Mouse (Mus musculus) liver, embryonic 12.5 days (tissue): ENCODE data around the gene Irgc1. TPM values are rescaled to one million over a fixed set of nuclear protein-coding genes. Genes with fewer than 3 reads are reported as not detected.

Experiments used
- ATAC-seq: fragments of 200-750 bp; cut with Nextera tagmentation; 2 replicates; pipeline ENCODE4 v1.8.0; 2017; ENCODE audit warnings: moderate number of reproducible peaks, mild to moderate bottlenecking, moderate library complexity
- H3K27ac ChIP-seq: fragments of 300-500 bp; sonication (generic); 2 replicates; pipeline ENCODE4 v1.5.1; 2016; ENCODE audit warnings: mild to moderate bottlenecking
- H3K27me3 ChIP-seq: fragments of 300-500 bp; sonication (generic); replicated peaks from 2 replicates; pipeline ENCODE4 v1.6.1; 2016; ENCODE audit warnings: mild to moderate bottlenecking, moderate library complexity
- H3K36me3 ChIP-seq: fragments of 300-500 bp; sonication (generic); 2 replicates; pipeline ENCODE4 v1.6.1; 2016; ENCODE audit warnings: mild to moderate bottlenecking, moderate library complexity
- H3K4me1 ChIP-seq: fragments of 300-500 bp; sonication (generic); 2 replicates; pipeline ENCODE4 v1.6.1; 2016
- H3K4me2 ChIP-seq: fragments of 300-500 bp; sonication (generic); 2 replicates; pipeline ENCODE4 v1.6.1; 2016; ENCODE audit warnings: mild to moderate bottlenecking, moderate library complexity
- H3K4me3 ChIP-seq: fragments of 300-500 bp; sonication (generic); 2 replicates; pipeline ENCODE4 v1.5.1; 2016; ENCODE audit warnings: mild to moderate bottlenecking, moderate library complexity
- H3K9ac ChIP-seq: fragments of 300-500 bp; sonication (generic); 2 replicates; pipeline ENCODE4 v1.6.1; 2016; ENCODE audit warnings: mild to moderate bottlenecking, moderate library complexity
- H3K9me3 ChIP-seq: fragments of 300-500 bp; sonication (generic); replicated peaks from 2 replicates; pipeline ENCODE4 v1.6.1; 2016; ENCODE audit warnings: mild to moderate bottlenecking, moderate library complexity
- WGBS: fragments of 180-500 bp; shearing (Covaris S2); methylation state at CpG from one replicate; pipeline ENCODE4 v1.1.7; 2016; ENCODE audit not compliant: insufficient replicate concordance; 5-methylcytosine and 5-hydroxymethylcytosine counted together
- polyA plus RNA-seq: library from polyadenylated mRNA; unstranded; fragments of >200 nt; fragmentation: Nextera tagmentation; extraction: Ambion mirVana; gene quantifications from 2 replicates; pipeline ENCODE4 v1.2.1, GENCODE M21; 2016

Irgc1 gene
- polyA plus RNA-seq, 1 experiment from 2014 or later, result not detected

DNA sequence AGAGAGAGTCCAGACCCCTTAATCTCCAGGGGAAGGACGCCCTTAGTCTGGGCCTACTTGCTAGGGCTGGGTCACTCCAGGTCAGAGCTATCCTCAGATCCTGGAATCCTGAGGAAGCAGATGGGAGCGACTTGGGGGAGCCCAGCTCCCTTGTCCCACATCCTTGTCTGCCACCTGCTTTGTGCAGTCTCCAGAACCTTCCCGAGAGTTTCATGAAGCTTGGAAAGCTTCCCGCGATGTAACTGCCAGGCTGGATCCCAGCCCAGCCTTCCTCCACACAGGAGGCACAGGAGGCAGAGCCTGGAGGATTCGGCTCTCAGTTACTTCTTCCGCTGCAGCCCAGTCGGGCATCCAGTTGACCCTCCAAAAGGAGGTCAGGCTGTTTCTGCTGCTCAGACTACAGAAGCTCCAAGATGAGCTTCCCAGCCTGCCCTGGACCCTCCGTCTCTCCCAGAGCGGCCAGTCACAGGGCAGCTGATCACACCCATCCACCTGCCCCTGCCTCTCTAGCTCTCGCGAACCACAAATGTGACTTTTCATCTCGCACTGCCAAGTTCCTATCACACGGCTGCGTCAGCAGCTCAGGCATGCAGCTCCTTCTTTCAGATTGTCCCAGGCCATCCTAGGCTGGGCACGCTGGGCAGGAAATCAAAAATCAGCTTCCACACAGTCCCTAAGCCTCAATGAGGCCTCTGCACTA is 22.5 kb downstream of the Irgc1 start:
- 70% methylated on average over 16 of the region's 16 CpGs for WGBS
- ATAC-seq, result no peak
- no peak overlapping the region for H3K27ac ChIP-seq

DNA sequence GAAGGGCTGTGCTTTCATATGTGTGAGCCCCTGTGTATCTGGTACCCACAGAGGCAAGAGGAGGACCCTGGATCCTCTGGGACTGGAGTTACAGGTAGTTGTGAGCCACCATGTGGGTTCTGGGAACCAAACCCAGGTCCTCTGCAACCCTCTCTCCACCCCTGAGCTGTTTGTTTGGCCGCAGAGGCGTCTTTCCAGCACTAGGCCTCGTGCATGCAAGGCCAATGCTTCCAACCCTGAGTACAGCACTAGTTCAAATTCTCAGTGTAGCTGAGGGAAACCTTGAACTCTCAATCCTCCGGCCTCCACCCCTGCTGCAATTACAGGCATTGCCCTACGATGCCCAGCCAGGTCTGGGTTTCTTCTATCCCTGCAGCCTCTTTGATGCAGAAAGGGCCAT is 23.4 kb downstream of the Irgc1 start:
- Histone ChIP-seq H3K9ac (no peak overlapping the region), H3K36me3 (no peaks in the 10 kb centered on the region), H3K27me3 (peaks cover 39% of the 10 kb centered on the region), H3K27ac (no peak overlapping the region), H3K9me3 (no peaks in the 10 kb centered on the region), H3K4me1 (peaks cover 11% of the 10 kb centered on the region; the same call in 1 of the 2 replicates), H3K4me2 (no peak overlapping the region), H3K4me3 (no peak overlapping the region)
- 74% methylated on average over 5 of the region's 5 CpGs for WGBS
- no peak for ATAC-seq

More for the DNA sequence above, 22.5 kb downstream of the Irgc1 start:
- H3K4me2 ChIP-seq, result no peak overlapping the region
- H3K27me3 ChIP-seq, result peaks cover 46% of the 10 kb centered on the region
- H3K9me3 ChIP-seq, result no peaks in the 10 kb centered on the region
- H3K4me3 ChIP-seq, result no peak overlapping the region
- no peaks in the 10 kb centered on the region for H3K36me3 ChIP-seq
- H3K4me1 ChIP-seq, result peaks cover 11% of the 10 kb centered on the region; the same call in 1 of the 2 replicates
- no peak overlapping the region for H3K9ac ChIP-seq

GRCm38 (mm10) chr7:24427168-24427567 is 24.9 kb downstream of the Irgc1 start:
- H3K9me3 ChIP-seq, result no peaks in the 10 kb centered on the region
- H3K9ac ChIP-seq, result no peak overlapping the region
- no peak overlapping the region for H3K4me2 ChIP-seq
- H3K27me3 ChIP-seq, result peaks cover 24% of the 10 kb centered on the region
- peaks cover 11% of the 10 kb centered on the region; the same call in 1 of the 2 replicates for H3K4me1 ChIP-seq
- H3K36me3 ChIP-seq, result peaks cover 12% of the 10 kb centered on the region
- no peak overlapping the region for H3K4me3 ChIP-seq
- H3K27ac ChIP-seq, result no peak overlapping the region
- WGBS, result 87% methylated on average over 8 of the region's 8 CpGs
- ATAC-seq, result no peak

GRCm38 (mm10) chr7:24425919-24426318 is 26.2 kb downstream of the Irgc1 start:
- Histone ChIP-seq H3K27ac (no peak overlapping the region), H3K27me3 (0 out of 2 replicates have a peak, but pooled peaks cover 11% of the 10 kb centered on the region), H3K9ac (no peak overlapping the region), H3K9me3 (no peaks in the 10 kb centered on the region), H3K4me1 (peaks cover 11% of the 10 kb centered on the region; the same call in 1 of the 2 replicates), H3K4me3 (no peak overlapping the region), H3K36me3 (peaks cover 25% of the 10 kb centered on the region), H3K4me2 (no peak overlapping the region)
- 69% methylated on average over 9 of the region's 9 CpGs for WGBS
- no peak for ATAC-seq

DNA sequence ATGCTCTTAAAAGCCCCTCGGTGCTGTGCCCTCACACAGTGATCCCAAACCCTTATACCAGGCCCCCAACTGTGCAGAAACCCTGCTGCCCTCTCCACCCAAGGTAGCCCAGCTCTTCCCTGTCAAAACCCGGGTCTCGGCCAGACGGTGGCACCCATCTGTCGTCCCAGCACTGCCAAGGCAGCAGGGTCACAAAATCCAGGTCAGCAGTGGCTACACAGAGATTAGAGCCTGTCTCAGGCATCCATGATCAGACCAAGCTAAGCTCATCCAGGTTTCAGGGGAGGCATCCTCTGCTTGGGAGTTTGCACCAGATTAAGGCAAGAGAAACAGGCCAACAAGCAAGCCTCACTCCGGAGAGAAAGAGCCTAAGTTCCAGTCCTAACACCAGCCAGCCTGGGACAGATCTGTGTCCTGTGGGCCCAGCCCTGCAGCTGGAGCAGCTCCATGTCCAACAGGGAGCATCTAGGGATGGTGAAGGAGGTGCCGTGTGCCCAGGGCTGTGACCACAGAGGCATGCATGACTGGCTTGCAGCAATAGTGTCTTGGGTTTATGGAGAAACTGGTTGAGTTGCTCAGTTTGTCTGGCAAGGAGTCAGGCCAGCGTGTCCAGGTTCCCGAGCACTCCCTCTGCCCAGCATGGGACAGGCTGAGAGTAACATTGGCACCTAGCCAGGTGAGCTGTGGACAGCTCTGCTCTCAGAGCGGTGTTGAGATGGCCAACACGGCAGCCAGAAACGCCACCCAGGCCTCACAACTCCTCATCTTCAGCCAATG is 28.0 kb downstream of the Irgc1 start:
- Histone ChIP-seq H3K36me3 (peaks cover 42% of the 10 kb centered on the region), H3K9ac (no peak overlapping the region), H3K4me1 (peaks cover 11% of the 10 kb centered on the region; the same call in 1 of the 2 replicates), H3K27ac (no peak overlapping the region), H3K27me3 (no peaks in the 10 kb centered on the region), H3K4me2 (no peak overlapping the region), H3K9me3 (no peaks in the 10 kb centered on the region), H3K4me3 (no peak overlapping the region)
- ATAC-seq, result no peak
- 82% methylated on average over 12 of the region's 12 CpGs for WGBS

DNA sequence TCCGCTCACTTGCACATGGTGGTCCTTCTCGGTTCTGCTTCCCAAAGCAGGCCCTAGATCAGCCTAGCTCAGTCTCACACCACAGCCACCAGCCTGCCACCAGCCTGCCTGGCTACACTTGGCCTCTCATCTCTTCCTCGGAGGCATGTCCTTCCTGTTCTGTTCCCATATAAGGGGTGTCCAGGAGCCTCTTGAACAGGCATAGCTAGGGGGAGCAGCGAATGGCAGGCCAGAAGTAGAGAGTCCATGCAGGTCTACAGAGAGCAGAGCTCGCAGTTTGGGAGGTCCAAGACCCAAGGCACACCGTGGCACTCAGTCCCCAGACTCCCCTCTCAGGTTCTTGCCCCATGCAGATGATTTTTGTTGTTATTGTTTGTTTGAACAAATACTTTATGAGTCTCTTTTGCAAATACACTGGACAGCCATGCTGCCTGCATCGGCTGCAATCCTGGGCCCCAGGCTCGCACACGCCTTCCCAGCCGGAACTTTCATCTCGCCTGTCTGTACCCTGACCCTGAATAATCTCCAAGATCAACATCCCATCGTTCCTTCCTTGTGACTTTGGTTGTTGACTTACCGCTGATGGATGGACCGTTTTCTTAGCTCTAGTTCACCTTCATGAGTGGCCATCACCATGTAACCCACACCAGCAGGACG is 28.9 kb downstream of the Irgc1 start:
- WGBS, result 76% methylated on average over 15 of the region's 15 CpGs
- peaks cover 11% of the 10 kb centered on the region; the same call in 1 of the 2 replicates for H3K4me1 ChIP-seq
- H3K9ac ChIP-seq, result no peak overlapping the region
- H3K4me2 ChIP-seq, result no peak overlapping the region
- H3K27me3 ChIP-seq, result no peaks in the 10 kb centered on the region
- no peak overlapping the region for H3K27ac ChIP-seq
- peaks cover 44% of the 10 kb centered on the region for H3K36me3 ChIP-seq
- no peak overlapping the region for H3K4me3 ChIP-seq
- H3K9me3 ChIP-seq, result no peaks in the 10 kb centered on the region
- ATAC-seq, result 0 out of 2 replicates have a peak, but pooled peaks have one; percentile 3

- H3K4me2 ChIP-seq, result no peak overlapping the region
- peaks cover 11% of the 10 kb centered on the region; the same call in 1 of the 2 replicates for H3K4me1 ChIP-seq
- no peak overlapping the region for H3K9ac ChIP-seq
- ATAC-seq, result 0 out of 2 replicates have a peak, but pooled peaks have one; percentile 19
- H3K9me3 ChIP-seq, result no peaks in the 10 kb centered on the region
- no peak overlapping the region for H3K27ac ChIP-seq
- peaks cover 49% of the 10 kb centered on the region for H3K36me3 ChIP-seq
- 80% methylated on average over 8 of the region's 8 CpGs for WGBS
- H3K27me3 ChIP-seq, result no peaks in the 10 kb centered on the region
- no peak overlapping the region for H3K4me3 ChIP-seq
Observed at GRCm38 (mm10) chr7:24422251-24422650, 29.8 kb downstream of the Irgc1 start.

DNA sequence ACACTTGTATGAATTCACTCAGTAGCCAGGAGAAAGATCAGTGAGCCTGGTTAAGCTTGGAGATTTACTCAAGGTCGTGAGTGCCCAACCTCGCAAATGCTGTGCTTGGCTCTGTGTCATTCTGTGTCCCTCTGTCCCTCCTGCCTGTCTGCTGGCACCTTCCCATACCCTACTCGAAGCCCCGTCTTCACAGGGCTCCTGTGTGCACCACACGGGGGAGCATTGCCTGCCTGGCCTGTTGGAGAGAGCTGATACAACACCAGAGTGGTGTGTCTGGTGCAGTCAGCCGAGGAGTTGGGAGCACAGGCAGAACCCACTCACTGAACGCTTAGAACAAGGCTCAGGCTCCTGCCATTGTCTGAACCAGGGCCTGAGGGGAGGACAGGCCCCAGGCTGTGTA is 30.4 kb downstream of the Irgc1 start:
- 77% methylated on average over 7 of the region's 7 CpGs for WGBS
- peaks cover 11% of the 10 kb centered on the region; the same call in 1 of the 2 replicates for H3K4me1 ChIP-seq
- H3K4me2 ChIP-seq, result no peak overlapping the region
- H3K4me3 ChIP-seq, result no peak overlapping the region
- no peak overlapping the region for H3K27ac ChIP-seq
- H3K27me3 ChIP-seq, result no peaks in the 10 kb centered on the region
- H3K9ac ChIP-seq, result no peak overlapping the region
- H3K36me3 ChIP-seq, result peaks cover 55% of the 10 kb centered on the region
- ATAC-seq, result no peak
- no peaks in the 10 kb centered on the region for H3K9me3 ChIP-seq

DNA sequence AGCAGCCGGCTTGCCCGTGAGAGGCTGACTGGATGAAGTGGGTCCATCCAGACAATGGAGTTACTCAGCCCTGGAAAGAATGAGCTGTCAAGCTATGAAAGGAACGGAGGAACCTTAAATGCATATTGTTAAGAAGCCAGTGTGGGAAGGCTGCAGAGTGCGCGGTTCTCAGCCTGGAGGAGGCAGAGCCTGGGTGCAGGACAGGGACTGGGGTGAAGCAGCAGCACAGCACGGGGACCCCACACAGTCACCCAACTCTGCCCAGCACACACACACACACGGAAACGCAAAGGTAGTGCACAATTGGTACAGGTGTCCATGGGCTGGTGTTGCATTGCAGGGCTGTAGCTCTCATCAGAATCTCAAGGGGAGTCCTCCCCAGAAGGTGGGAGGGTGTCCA is 32.5 kb downstream of the Irgc1 start:
- 84% methylated on average over 8 of the region's 8 CpGs for WGBS
- no peaks in the 10 kb centered on the region for H3K27me3 ChIP-seq
- H3K27ac ChIP-seq, result no peak overlapping the region
- ATAC-seq, result no peak
- no peaks in the 10 kb centered on the region for H3K9me3 ChIP-seq
- peaks cover 5% of the 10 kb centered on the region; the same call in 1 of the 2 replicates for H3K4me1 ChIP-seq
- H3K9ac ChIP-seq, result no peak overlapping the region
- H3K36me3 ChIP-seq, result peaks cover 73% of the 10 kb centered on the region
- H3K4me2 ChIP-seq, result no peak overlapping the region
- no peak overlapping the region for H3K4me3 ChIP-seq

GRCm38 (mm10) chr7:24415261-24415660 is 36.8 kb downstream of the Irgc1 start:
- Histone ChIP-seq H3K27ac (no peak overlapping the region), H3K27me3 (no peaks in the 10 kb centered on the region), H3K9me3 (0 out of 2 replicates have a peak, but pooled peaks cover 4% of the 10 kb centered on the region), H3K9ac (no peak overlapping the region), H3K36me3 (peaks cover 60% of the 10 kb centered on the region), H3K4me2 (no peak overlapping the region), H3K4me1 (peaks cover 5% of the 10 kb centered on the region; the same call in 1 of the 2 replicates), H3K4me3 (no peak overlapping the region)
- ATAC-seq, result no peak; the same call in none of the 2 replicates
- WGBS, result 73% methylated on average over 7 of the region's 7 CpGs

DNA sequence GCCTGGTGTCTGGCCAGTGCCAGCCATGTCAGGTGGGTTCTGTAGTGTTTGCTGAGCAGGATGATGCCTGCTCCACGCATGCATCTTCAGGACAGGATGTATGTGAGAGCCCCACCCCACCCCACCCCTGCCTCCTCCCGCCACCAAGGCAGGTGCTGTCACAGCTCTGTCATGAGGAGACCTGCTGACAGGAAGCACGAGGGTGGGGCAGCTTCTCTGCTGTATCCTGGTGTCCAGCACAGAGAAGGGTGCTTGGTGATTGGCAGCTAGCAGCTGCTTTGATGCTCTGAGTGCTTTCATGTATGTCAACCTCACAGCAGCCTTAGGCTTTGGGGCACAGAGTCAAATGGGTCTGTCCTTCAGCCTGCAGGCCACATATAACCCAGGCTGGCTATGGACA is 38.5 kb downstream of the Irgc1 start:
- no peak for ATAC-seq

More for the DNA sequence above, 38.5 kb downstream of the Irgc1 start:
- no peak overlapping the region for H3K9ac ChIP-seq
- H3K4me1 ChIP-seq, result peaks cover 5% of the 10 kb centered on the region; the same call in 1 of the 2 replicates
- peaks cover 60% of the 10 kb centered on the region for H3K36me3 ChIP-seq
- H3K4me2 ChIP-seq, result no peak overlapping the region
- 45% methylated on average over 3 of the region's 3 CpGs for WGBS
- H3K4me3 ChIP-seq, result no peak overlapping the region
- 0 out of 2 replicates have a peak, but pooled peaks cover 4% of the 10 kb centered on the region for H3K9me3 ChIP-seq
- H3K27ac ChIP-seq, result no peak overlapping the region
- H3K27me3 ChIP-seq, result no peaks in the 10 kb centered on the region
